Mouse (Mus musculus) E14TG2a.4 (cell line): ENCODE measurements around the gene Cops2.

Source experiments
- CTCF ChIP-seq: conservative IDR thresholded peaks from 2 replicates; pipeline ENCODE4 v1.5.1; 2014; ENCODE audit warnings: low read length
- NANOG ChIP-seq: IDR thresholded peaks from 2 replicates; pipeline ENCODE4 v1.6.1; 2014; ENCODE audit warnings: borderline replicate concordance, low read length, mixed read lengths
- POU5F1 ChIP-seq: IDR thresholded peaks from 2 replicates; pipeline ENCODE4 v1.6.1; 2014; ENCODE audit warnings: low read length, borderline replicate concordance

DNA sequence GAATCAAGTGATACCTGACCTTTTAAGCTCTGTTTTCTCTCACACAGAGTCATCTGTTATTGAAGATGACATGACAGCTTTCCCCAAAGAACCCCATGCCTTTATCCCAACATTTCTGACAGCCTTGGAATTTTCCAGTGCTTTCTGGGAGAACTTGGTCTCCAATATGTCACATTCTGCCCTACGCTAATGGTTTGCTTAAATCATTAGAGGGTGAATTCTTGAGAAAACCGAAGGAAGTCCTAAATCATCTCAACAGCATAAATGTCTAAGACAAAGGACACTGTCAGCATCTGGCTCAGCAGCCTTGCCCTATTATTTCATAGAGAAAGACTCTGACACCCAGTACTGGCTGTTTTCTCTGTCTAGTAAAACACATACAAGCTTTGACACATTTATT lies 64.8 kb downstream of the Cops2 start:
- TF ChIP-seq CTCF, result no peak
- TF ChIP-seq NANOG, result no peak
- TF ChIP-seq POU5F1, result no peak
